17 mouse cellular contexts compared by ENCODE assay signal in genomic region chr17:34804871-34805562, GRCm38 (mm10). TPM values are rescaled to one million over a fixed set of nuclear protein-coding genes. Genes with fewer than 3 reads are reported as not detected.
A peak's percentile ranks its signal among the peaks of the same experiment; 100 is the strongest.
DNase-seq lines count a peak whose midpoint lies in the region; ATAC-seq lines count a peak whose summit lies in the region.
"Had no signal": no experiment of that assay in that cellular context is flagged by ENCODE, and none has a peak within 500 bp of the region (broad histone marks: within the 10 kb centered on the region; RNA-seq: fewer than 3 reads in every experiment).

No protein-coding gene starts in this region.

- H3K4me1 ChIP-seq in heart, embryonic 15.5 days (replicated peaks): no peaks in the 10 kb centered on the region
- H3K4me1 ChIP-seq: forebrain, embryonic 13.5 days had no signal

- 70% methylated on average over 6 of the region's 6 CpGs for WGBS in heart, embryonic 15.5 days

- no peaks in the 10 kb centered on the region for H3K36me3 ChIP-seq in heart, embryonic 15.5 days

- H3K4me2 ChIP-seq in heart, embryonic 15.5 days: no peak overlapping the region
- H3K4me2 ChIP-seq: forebrain, embryonic 13.5 days had no signal

- H3K9me3 ChIP-seq in heart, embryonic 15.5 days (replicated peaks): peaks cover 3% of the 10 kb centered on the region; the same call in 1 of the 2 replicates

- H3K9ac ChIP-seq in heart, embryonic 15.5 days: no peak overlapping the region
- H3K9ac ChIP-seq: forebrain, embryonic 13.5 days had no signal

- H3K4me3 ChIP-seq in heart, embryonic 15.5 days: no peak overlapping the region
- H3K4me3 ChIP-seq: forebrain, embryonic 13.5 days had no signal

- no peak overlapping the region for H3K27ac ChIP-seq in heart, embryonic 15.5 days
- H3K27ac ChIP-seq: forebrain, embryonic 13.5 days had no signal

- no peak for DNase-seq in heart, adult 18-20 months
- DNase-seq in thymus, postnatal 4 days: peak; percentile 30
- DNase-seq in thymus, postnatal 25 days: no peak
- peak; percentile 11 for DNase-seq in c-Kit-positive CD71-positive TER-119-negative erythroid progenitor cells, embryonic 14.5 days (ENCODE audit: low read depth)
- DNase-seq in ovary, postnatal 14 days (ENCODE audit: low spot score): no peak
- DNase-seq in right cerebral cortex, adult 18-20 months: no peak
- no peak for DNase-seq in left cerebral cortex, postnatal 4 days
- DNase-seq: cerebellum, adult 11 months; kidney, adult 18-20 months; lung, postnatal 36 days; thymus, adult 18-20 months had no signal

- ATAC-seq in heart, embryonic 15.5 days (replicated peaks; ENCODE audit: insufficient number of reproducible peaks, insufficient read depth, low FRiP score, low read depth): 0 out of 2 replicates have a peak, but pooled peaks have one; percentile 27
- ATAC-seq: forebrain, embryonic 13.5 days had no signal

- H3K27me3 ChIP-seq in heart, embryonic 15.5 days: no peaks in the 10 kb centered on the region
- H3K27me3 ChIP-seq: forebrain, embryonic 13.5 days had no signal

- intact Hi-C loops in left cerebral cortex, postnatal 4 days (cut with DNase I): loop anchor here (5.0 kb wide), 2 partner anchors 88 to 138 kb away; no protein-coding TSS in a partner anchor

RNA-seq across cellular contexts. Expression of gene Cyp21a1, which starts 0.7 kb away (rescaled TPM):
- polyA plus RNA-seq in heart, embryonic 15.5 days (2015; fragmentation: Nextera tagmentation; extraction: Ambion mirVana): 0.93 TPM in 1 of 2 replicates, not detected in the other
- not detected for total RNA-seq in heart, adult 18-20 months (2021)
- total RNA-seq in left cerebral cortex, postnatal 4 days (2021): not detected
- total RNA-seq: left cerebral cortex, postnatal 36 days; monocyte, adult 5-6 weeks had no signal
- polyA plus RNA-seq: embryonic facial prominence, embryonic 11.5 days; forebrain, embryonic 13.5 days; heart, embryonic 14.5 days had no signal

RNA-seq across cellular contexts. Expression of gene Stk19, which starts 31.7 kb away (rescaled TPM):
- polyA plus RNA-seq in heart, embryonic 15.5 days (2015; fragmentation: Nextera tagmentation; extraction: Ambion mirVana): 19.4 and 23.4 TPM in 2 replicates
- total RNA-seq in heart, adult 18-20 months (2021): 1 to 10 TPM; 8.5 to 9.5 TPM
- 10 to 100 TPM; 47.9 to 48.2 TPM for total RNA-seq in left cerebral cortex, postnatal 4 days (2021)

RNA-seq across cellular contexts. Expression of gene Dxo, which starts 31.8 kb away (rescaled TPM):
- 32.0 and 40.8 TPM in 2 replicates for polyA plus RNA-seq in heart, embryonic 15.5 days (2015; fragmentation: Nextera tagmentation; extraction: Ambion mirVana)
- 10 to 100 TPM in 1 of 2 experiments, 1 to 10 TPM in 1; 9.8 to 13.3 TPM for total RNA-seq in heart, adult 18-20 months (2021)
- total RNA-seq in left cerebral cortex, postnatal 4 days (2021): 10 to 100 TPM; 33.8 to 38.1 TPM

RNA-seq across cellular contexts. Expression of gene Skiv2l, which starts 45.0 kb away (rescaled TPM):
- 23.6 and 35.9 TPM in 2 replicates for polyA plus RNA-seq in heart, embryonic 15.5 days (2015; fragmentation: Nextera tagmentation; extraction: Ambion mirVana)
- 10 to 100 TPM; 20.5 to 21.0 TPM for total RNA-seq in heart, adult 18-20 months (2021)
- 10 to 100 TPM; 68.5 to 74.7 TPM for total RNA-seq in left cerebral cortex, postnatal 4 days (2021)

RNA-seq across cellular contexts. Expression of gene Nelfe, which starts 45.2 kb away (rescaled TPM):
- 53.3 and 70.9 TPM in 2 replicates for polyA plus RNA-seq in heart, embryonic 15.5 days (2015; fragmentation: Nextera tagmentation; extraction: Ambion mirVana)
- total RNA-seq in heart, adult 18-20 months (2021): 10 to 100 TPM; 14.4 to 15.2 TPM
- 10 to 100 TPM; 31.7 to 32.8 TPM for total RNA-seq in left cerebral cortex, postnatal 4 days (2021)

Comparison
In these comparisons a context has a peak if more than half of its experiments do, and no peak if none do; other contexts are left out.
1. DNase-seq: peak in thymus, postnatal 4 days (single experiment) and c-Kit-positive CD71-positive TER-119-negative erythroid progenitor cells, embryonic 14.5 days (single experiment); none in heart, adult 18-20 months (0 of 2), thymus, postnatal 25 days (single experiment), ovary, postnatal 14 days (single experiment), right cerebral cortex, adult 18-20 months (single experiment) and left cerebral cortex, postnatal 4 days (single experiment).
2. RNA of gene Stk19, which starts 31.7 kb away (total RNA-seq): 47.9 to 48.2 TPM in left cerebral cortex, postnatal 4 days; 8.5 to 9.5 TPM in heart, adult 18-20 months; every median in the first group is over 4 times any median in the second.